Comparison of ENCODE assay signal across 9 mouse cellular contexts in genomic region chr4:41129406-41129805, GRCm38 (mm10). TPM values are rescaled to one million over a fixed set of nuclear protein-coding genes. Genes with fewer than 3 reads are reported as not detected.
DNase-seq lines count a peak whose midpoint lies in the region; ATAC-seq and TF ChIP-seq lines count a peak whose summit lies in the region.
"Had no signal": no experiment of that assay in that cellular context is flagged by ENCODE, and none has a peak within 500 bp of the region (broad histone marks: within the 10 kb centered on the region; RNA-seq: fewer than 3 reads in every experiment).

No protein-coding gene starts in this region.

- H3K27me3 ChIP-seq in cerebellum, adult 2 months (ENCODE audit: control insufficient read depth, insufficient read depth, low read length) = no peaks in the 10 kb centered on the region
- H3K27me3 ChIP-seq in forebrain, postnatal 0 days (ENCODE audit: insufficient read depth, low read length) = no peaks in the 10 kb centered on the region
- no peaks in the 10 kb centered on the region for H3K27me3 ChIP-seq in kidney, adult 2 months (replicated peaks; ENCODE audit: control insufficient read depth, insufficient read depth, low read length)
- no peaks in the 10 kb centered on the region for H3K27me3 ChIP-seq in spleen, adult 2 months (ENCODE audit: control insufficient read depth, insufficient read depth, low read length)

- TF ChIP-seq CTCF in cerebellum, adult 2 months (IDR thresholded peaks at IDR 0.05; ENCODE audit: borderline replicate concordance, insufficient read depth, low read depth, low read length) = peak; percentile 87
- peak; percentile 72 for TF ChIP-seq CTCF in forebrain, postnatal 0 days (IDR thresholded peaks at IDR 0.05; ENCODE audit: low read depth)
- TF ChIP-seq CTCF in kidney, adult 2 months (conservative IDR thresholded peaks at IDR 0.05; ENCODE audit: insufficient read depth, insufficient read length, low read depth, low read length) = peak; percentile 98
- TF ChIP-seq CTCF in spleen, adult 2 months (IDR thresholded peaks at IDR 0.05; ENCODE audit: extremely low read depth, insufficient read depth, insufficient read length, insufficient replicate concordance) = peak; percentile 67; the same call in 1 of the 2 replicates

- H3K9me3 ChIP-seq in ES-E14 (ENCODE audit: control insufficient read depth, insufficient read depth, low read depth, low read length) = no peaks in the 10 kb centered on the region
- H3K9me3 ChIP-seq in forebrain, postnatal 0 days (ENCODE audit: low read length) = no peaks in the 10 kb centered on the region
- H3K9me3 ChIP-seq: midbrain, embryonic 12.5 days had no signal

- no peaks in the 10 kb centered on the region for H3K36me3 ChIP-seq in ES-E14 (ENCODE audit: control insufficient read depth, insufficient read depth, low read length, poor library complexity, severe bottlenecking)
- H3K36me3 ChIP-seq in forebrain, postnatal 0 days (ENCODE audit: insufficient read depth) = no peaks in the 10 kb centered on the region
- H3K36me3 ChIP-seq in kidney, adult 2 months (ENCODE audit: control insufficient read depth, insufficient read depth, low read length) = no peaks in the 10 kb centered on the region
- no peaks in the 10 kb centered on the region for H3K36me3 ChIP-seq in spleen, adult 2 months (ENCODE audit: control insufficient read depth, insufficient read depth, low read length)
- H3K36me3 ChIP-seq: midbrain, embryonic 12.5 days had no signal

- TF ChIP-seq POLR2A in cerebellum, adult 2 months (IDR thresholded peaks at IDR 0.05; ENCODE audit: borderline replicate concordance, insufficient read depth, low read length) = no peak
- TF ChIP-seq POLR2A in kidney, adult 2 months (IDR thresholded peaks at IDR 0.05; ENCODE audit: low read depth, low read length) = no peak
- no peak for TF ChIP-seq POLR2A in spleen, adult 2 months (IDR thresholded peaks at IDR 0.05; ENCODE audit: low read depth, low read length)

- DNase-seq in gastrocnemius, adult 18-20 months (ENCODE audit: low spot score) = peak; percentile 78
- no peak for DNase-seq in gastrocnemius, adult 8-10 months (ENCODE audit: low spot score in 2 of 2)
- DNase-seq in ES-E14 (ENCODE audit: low read depth, low spot score) = peak; percentile 59
- peak; percentile 67 to 75 for DNase-seq in cerebellum, adult 2 months
- peak; percentile 33 for DNase-seq in forebrain, postnatal 0 days
- peak; percentile 79 for DNase-seq in kidney, adult 2 months
- peak; percentile 63 to 73 for DNase-seq in lung, adult 18-20 months
- peak; percentile 52 to 68 for DNase-seq in spleen, adult 2 months (ENCODE audit: low read depth in 1 of 2, low spot score in 2 of 2)

- ATAC-seq in forebrain, postnatal 0 days = peak; percentile 50; the same call in 1 of the 2 replicates

- H3K4me1 ChIP-seq in ES-E14 (ENCODE audit: control insufficient read depth in 2 of 2, insufficient read depth in 2 of 2, low read length in 2 of 2, poor library complexity in 1 of 2) = no peaks in the 10 kb centered on the region
- no peaks in the 10 kb centered on the region for H3K4me1 ChIP-seq in cerebellum, adult 2 months (ENCODE audit: control insufficient read depth, insufficient read depth, low read length)
- H3K4me1 ChIP-seq in forebrain, postnatal 0 days (ENCODE audit: insufficient read depth) = peaks cover 2% of the 10 kb centered on the region; the same call in 1 of the 2 replicates
- H3K4me1 ChIP-seq in kidney, adult 2 months (ENCODE audit: control insufficient read depth, insufficient read depth, low read length) = no peaks in the 10 kb centered on the region; the same call in 1 of the 2 replicates
- no peaks in the 10 kb centered on the region for H3K4me1 ChIP-seq in spleen, adult 2 months (ENCODE audit: control insufficient read depth, insufficient read depth, insufficient read length)
- H3K4me1 ChIP-seq: midbrain, embryonic 12.5 days had no signal

- H3K4me2 ChIP-seq in forebrain, postnatal 0 days (ENCODE audit: low read depth) = no peak overlapping the region
- H3K4me2 ChIP-seq: midbrain, embryonic 12.5 days had no signal

- in situ Hi-C loops in ES-E14 (cut with MboI; ENCODE audit: low sequenced_read_pairs in 2 of 2, unreplicated experiment in 2 of 2) = no loop called here

- 0% methylated on average over 2 of the region's 2 CpGs for WGBS in cerebellum, adult 2 months
- 3% methylated on average over 2 of the region's 2 CpGs for WGBS in forebrain, postnatal 0 days
- WGBS in kidney, adult 2 months = 0% methylated on average over 2 of the region's 2 CpGs
- WGBS in spleen, adult 2 months = 4% methylated on average over 2 of the region's 2 CpGs

- H3K27ac ChIP-seq in ES-E14 (ENCODE audit: insufficient read depth, low read depth, low read length, poor library complexity, severe bottlenecking) = no peak overlapping the region
- H3K27ac ChIP-seq in cerebellum, adult 2 months (ENCODE audit: insufficient read depth, low read length) = no peak overlapping the region
- H3K27ac ChIP-seq in forebrain, postnatal 0 days (ENCODE audit: low read depth, low read length) = no peak overlapping the region
- no peak overlapping the region for H3K27ac ChIP-seq in kidney, adult 2 months (ENCODE audit: insufficient read depth, low read depth, low read length)
- H3K27ac ChIP-seq in spleen, adult 2 months (ENCODE audit: insufficient read depth, low read length) = no peak overlapping the region
- H3K27ac ChIP-seq: midbrain, embryonic 12.5 days had no signal

- H3K4me3 ChIP-seq in ES-E14 (ENCODE audit: insufficient read depth in 1 of 2, low read depth in 1 of 2, low read length in 2 of 2, poor library complexity in 1 of 2, severe bottlenecking in 1 of 2) = no peak overlapping the region
- no peak overlapping the region for H3K4me3 ChIP-seq in cerebellum, adult 2 months (replicated peaks; ENCODE audit: insufficient read depth, low read depth, low read length)
- H3K4me3 ChIP-seq in forebrain, postnatal 0 days (ENCODE audit: low read depth, low read length) = no peak overlapping the region
- H3K4me3 ChIP-seq in kidney, adult 2 months (ENCODE audit: insufficient read depth, low read depth, low read length) = no peak overlapping the region
- no peak overlapping the region for H3K4me3 ChIP-seq in spleen, adult 2 months (ENCODE audit: extremely low read depth, insufficient read depth, insufficient read length)
- H3K4me3 ChIP-seq: midbrain, embryonic 12.5 days had no signal

- no peak overlapping the region for H3K9ac ChIP-seq in ES-E14 (ENCODE audit: insufficient read depth, low read depth, low read length, poor library complexity, severe bottlenecking)
- H3K9ac ChIP-seq in forebrain, postnatal 0 days = no peak overlapping the region
- H3K9ac ChIP-seq: midbrain, embryonic 12.5 days had no signal

TF ChIP-seq in ES-E14, 5 proteins besides CTCF, POLR2A, EP300 and RAD21:
- TF ChIP-seq MAFK (IDR thresholded peaks at IDR 0.05; ENCODE audit: insufficient read depth, low read depth, low read length) (no peak), ZC3H11A (IDR thresholded peaks at IDR 0.05; ENCODE audit: borderline replicate concordance, low read depth, low read length) (peak; percentile 69)

RNA-seq across cellular contexts. Expression of gene Nol6, which starts 5.2 kb away (rescaled TPM):
- 10 to 100 TPM; 15.3 to 16.3 TPM for total RNA-seq in gastrocnemius, adult 18-20 months (2021)
- total RNA-seq in gastrocnemius, adult 8-10 months (2022) = 10 to 100 TPM; 16.4 to 20.9 (median 17.8) TPM
- 67.5 and 69.4 TPM in 2 replicates for total RNA-seq in ES-E14 (2012; rRNA removed)
- polyA plus RNA-seq in cerebellum, adult 2 months (2012; rRNA removed) = 61.2 and 63.6 TPM in 2 replicates
- total RNA-seq in forebrain, postnatal 0 days (2014; rRNA removed) = 54.3 and 81.8 TPM in 2 replicates
- 39.1 and 46.0 TPM in 2 replicates for polyA plus RNA-seq in forebrain, postnatal 0 days (2015; fragmentation: Nextera tagmentation; extraction: Ambion mirVana)
- polyA plus RNA-seq in kidney, adult 2 months (2012; rRNA removed) = 29.0 and 29.3 TPM in 2 replicates
- 30.4 and 38.3 TPM in 2 replicates for polyA plus RNA-seq in spleen, adult 2 months (2012; rRNA removed)

RNA-seq across cellular contexts. Expression of gene Ube2r2, which starts 6.1 kb away (rescaled TPM):
- total RNA-seq in gastrocnemius, adult 18-20 months (2021) = 100 to 1,000 TPM; 154 to 205 TPM
- total RNA-seq in gastrocnemius, adult 8-10 months (2022) = 100 to 1,000 TPM; 178 to 274 (median 231) TPM
- total RNA-seq in ES-E14 (2012; rRNA removed) = 47.4 and 52.3 TPM in 2 replicates
- polyA plus RNA-seq in cerebellum, adult 2 months (2012; rRNA removed) = 109 and 135 TPM in 2 replicates
- total RNA-seq in forebrain, postnatal 0 days (2014; rRNA removed) = 55.8 and 67.6 TPM in 2 replicates
- polyA plus RNA-seq in forebrain, postnatal 0 days (2015; fragmentation: Nextera tagmentation; extraction: Ambion mirVana) = 39.1 and 46.7 TPM in 2 replicates
- 59.7 and 67.4 TPM in 2 replicates for polyA plus RNA-seq in kidney, adult 2 months (2012; rRNA removed)
- 28.5 and 30.3 TPM in 2 replicates for polyA plus RNA-seq in spleen, adult 2 months (2012; rRNA removed)

RNA-seq across cellular contexts. Expression of gene Aqp3, which starts 31.4 kb away (rescaled TPM):
- not detected for total RNA-seq in gastrocnemius, adult 18-20 months (2021)
- not detected for total RNA-seq in gastrocnemius, adult 8-10 months (2022)
- total RNA-seq in ES-E14 (2012; rRNA removed) = 62.9 and 87.0 TPM in 2 replicates
- 0.05 TPM in 1 of 2 replicates, not detected in the other for polyA plus RNA-seq in cerebellum, adult 2 months (2012; rRNA removed)
- 0.23 TPM in 1 of 2 replicates, not detected in the other for total RNA-seq in forebrain, postnatal 0 days (2014; rRNA removed)
- 0.13 and 0.36 TPM in 2 replicates for polyA plus RNA-seq in forebrain, postnatal 0 days (2015; fragmentation: Nextera tagmentation; extraction: Ambion mirVana)
- 311 and 352 TPM in 2 replicates for polyA plus RNA-seq in kidney, adult 2 months (2012; rRNA removed)
- polyA plus RNA-seq in spleen, adult 2 months (2012; rRNA removed) = 3.4 and 4.7 TPM in 2 replicates

Comparison
In these comparisons a context has a peak if more than half of its experiments do, and no peak if none do; other contexts are left out.
1. DNase-seq: peak in gastrocnemius, adult 18-20 months (single experiment), ES-E14 (single experiment), cerebellum, adult 2 months (2 of 2), forebrain, postnatal 0 days (single experiment), kidney, adult 2 months (single experiment), lung, adult 18-20 months (2 of 2) and spleen, adult 2 months (2 of 2); none in gastrocnemius, adult 8-10 months (0 of 2).
2. RNA of gene Aqp3, which starts 31.4 kb away (total RNA-seq): 62.9 to 87.0 TPM in ES-E14; 0.23 TPM in forebrain, postnatal 0 days, not detected in gastrocnemius, adult 8-10 months and not detected in gastrocnemius, adult 18-20 months; every median in the first group is over 10 times any median in the second.
3. Peak in every context shown above with its lines, with median percentiles within 50 percentile points of each other: CTCF ChIP-seq.